Mouse (Mus musculus) retina, postnatal 1 day (tissue): Measurements from ENCODE around the gene Muc3.
"Not testable (repeated sequence)": the region's sequence is repeated elsewhere in the genome, so short reads cannot be mapped to it uniquely, and the experiment has no call there.

ENCODE experiments used
- DNase-seq: peaks from one replicate; pipeline ENCODE4 v3.0.0-alpha.2; 2012

The Muc3 gene

GRCm38 (mm10) chr5:137149272-137149882 lies at the start of gene Muc3:
Gene Muc3, minus strand, starts transcription at chr5:137149322.
- DNase-seq = not testable (repeated sequence)

GRCm38 (mm10) chr5:137194488-137195120 lies 45.5 kb upstream of the Muc3 start:
- no peak for DNase-seq

- no peak for DNase-seq
Observed at GRCm38 (mm10) chr5:137193279-137193952, 44.3 kb upstream of the Muc3 start.

GRCm38 (mm10) chr5:137189326-137189725 lies 40.2 kb upstream of the Muc3 start:
- DNase-seq = peak; percentile 32

GRCm38 (mm10) chr5:137185362-137185761 lies 36.2 kb upstream of the Muc3 start:
- no peak for DNase-seq

GRCm38 (mm10) chr5:137179646-137180374 lies 30.7 kb upstream of the Muc3 start:
- DNase-seq = no peak

- no peak for DNase-seq
Observed at GRCm38 (mm10) chr5:137173967-137174366, 24.8 kb upstream of the Muc3 start.

- DNase-seq = no peak
Observed at GRCm38 (mm10) chr5:137172591-137172990, 23.5 kb upstream of the Muc3 start.

GRCm38 (mm10) chr5:137171478-137171877 lies 22.4 kb upstream of the Muc3 start:
- DNase-seq = no peak

- no peak for DNase-seq
Observed at GRCm38 (mm10) chr5:137170836-137171380, 21.8 kb upstream of the Muc3 start.

GRCm38 (mm10) chr5:137167539-137167938 lies 18.4 kb upstream of the Muc3 start:
- no peak for DNase-seq

- DNase-seq = no peak
Observed at GRCm38 (mm10) chr5:137166012-137166411, 16.9 kb upstream of the Muc3 start.

GRCm38 (mm10) chr5:137161853-137162252 lies 12.7 kb upstream of the Muc3 start:
- no peak for DNase-seq

- peak; percentile 28 for DNase-seq
Observed at GRCm38 (mm10) chr5:137159461-137159860, 10.3 kb upstream of the Muc3 start.

- DNase-seq = no peak
Observed at GRCm38 (mm10) chr5:137153289-137153688, 4.2 kb upstream of the Muc3 start.

- peak; percentile 46 for DNase-seq
Observed at GRCm38 (mm10) chr5:137152623-137153022, 3.5 kb upstream of the Muc3 start.

- no peak for DNase-seq
Observed at GRCm38 (mm10) chr5:137140836-137141235, 8.3 kb downstream of the Muc3 start.

- no peak for DNase-seq
Observed at GRCm38 (mm10) chr5:137138977-137139376, 10.1 kb downstream of the Muc3 start.

GRCm38 (mm10) chr5:137134959-137135358 lies 14.2 kb downstream of the Muc3 start:
- DNase-seq = no peak

- DNase-seq = peak; percentile 76
Observed at GRCm38 (mm10) chr5:137131490-137131889, 17.6 kb downstream of the Muc3 start.

GRCm38 (mm10) chr5:137129281-137129680 lies 19.8 kb downstream of the Muc3 start:
- no peak for DNase-seq

GRCm38 (mm10) chr5:137123516-137123915 lies 25.6 kb downstream of the Muc3 start:
- no peak for DNase-seq

GRCm38 (mm10) chr5:137122686-137123193 lies 26.4 kb downstream of the Muc3 start:
- peak; percentile 82 for DNase-seq
